Mouse (Mus musculus) bone marrow, adult 2 months (tissue): ENCODE results near the gene Ssu72.

Source experiments
- CTCF ChIP-seq: fragments of 200-500 bp; IDR thresholded peaks from 2 replicates; pipeline ENCODE4 v1.5.1; 2011; ENCODE audit warnings: low read length, control low read depth; ENCODE audit not compliant: control insufficient read depth, insufficient read depth
- POLR2A ChIP-seq: fragments of 200-500 bp; IDR thresholded peaks from 2 replicates; pipeline ENCODE4 v1.6.1; 2011; ENCODE audit warnings: low read depth, mild to moderate bottlenecking, control low read depth, low read length, borderline replicate concordance; ENCODE audit not compliant: control insufficient read depth

GRCm38 (mm10) chr4:155736421-155736820, 31.8 kb downstream of the Ssu72 start:
- TF ChIP-seq CTCF (no peak), POLR2A (no peak)
